Mouse (Mus musculus): ENCODE results near the gene Plcxd2. TPM values are rescaled to one million over a fixed set of nuclear protein-coding genes. Genes with fewer than 3 reads are reported as not detected.

Plcxd2 gene
- polyA plus RNA-seq, 1 experiment: 0.50 TPM

DNA sequence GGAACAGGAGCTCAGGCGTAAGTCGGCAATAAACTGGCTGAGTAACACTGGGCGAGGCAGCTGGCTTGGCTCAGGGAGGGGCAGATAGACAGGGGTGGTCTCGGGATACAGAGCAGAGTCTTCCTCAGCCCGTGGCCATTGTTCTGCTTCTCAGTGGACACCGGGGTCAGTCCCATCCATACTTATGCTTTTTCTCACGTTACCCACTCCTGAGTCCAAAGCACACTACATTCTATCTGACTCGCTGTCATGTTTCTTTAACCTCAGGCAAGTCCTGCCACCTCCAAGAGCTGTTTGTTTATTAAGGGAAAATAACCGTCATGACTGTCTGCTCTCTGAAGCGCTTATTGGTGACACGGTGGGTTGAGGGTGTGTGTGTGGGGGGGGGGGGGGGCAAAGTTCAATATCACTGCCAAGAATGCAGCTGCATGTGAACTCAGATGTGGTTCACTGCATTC is 64.8 kb downstream of the Plcxd2 start:
- H3K79me3 ChIP-seq (ENCODE audit: low read depth): no peaks in the 10 kb centered on the region
- TF ChIP-seq MYOD1 (IDR thresholded peaks at IDR 0.05; ENCODE audit: control insufficient read depth, insufficient read length, low read depth) (peak; percentile 43), MAX (IDR thresholded peaks at IDR 0.05) (no peak)
- no peaks in the 10 kb centered on the region for H3K79me2 ChIP-seq (ENCODE audit: control insufficient read depth, insufficient read depth)
- H3K4me3 ChIP-seq (ENCODE audit: insufficient read depth, poor library complexity, severe bottlenecking): no peak overlapping the region
- H3K36me3 ChIP-seq (ENCODE audit: control insufficient read depth, insufficient read depth): no peaks in the 10 kb centered on the region
- H3K27me3 ChIP-seq (ENCODE audit: control insufficient read depth, insufficient read depth, insufficient read length): no peaks in the 10 kb centered on the region
- H3ac ChIP-seq (ENCODE audit: control insufficient read depth, insufficient read length, low read depth): peak overlapping the region; percentile 63

DNA sequence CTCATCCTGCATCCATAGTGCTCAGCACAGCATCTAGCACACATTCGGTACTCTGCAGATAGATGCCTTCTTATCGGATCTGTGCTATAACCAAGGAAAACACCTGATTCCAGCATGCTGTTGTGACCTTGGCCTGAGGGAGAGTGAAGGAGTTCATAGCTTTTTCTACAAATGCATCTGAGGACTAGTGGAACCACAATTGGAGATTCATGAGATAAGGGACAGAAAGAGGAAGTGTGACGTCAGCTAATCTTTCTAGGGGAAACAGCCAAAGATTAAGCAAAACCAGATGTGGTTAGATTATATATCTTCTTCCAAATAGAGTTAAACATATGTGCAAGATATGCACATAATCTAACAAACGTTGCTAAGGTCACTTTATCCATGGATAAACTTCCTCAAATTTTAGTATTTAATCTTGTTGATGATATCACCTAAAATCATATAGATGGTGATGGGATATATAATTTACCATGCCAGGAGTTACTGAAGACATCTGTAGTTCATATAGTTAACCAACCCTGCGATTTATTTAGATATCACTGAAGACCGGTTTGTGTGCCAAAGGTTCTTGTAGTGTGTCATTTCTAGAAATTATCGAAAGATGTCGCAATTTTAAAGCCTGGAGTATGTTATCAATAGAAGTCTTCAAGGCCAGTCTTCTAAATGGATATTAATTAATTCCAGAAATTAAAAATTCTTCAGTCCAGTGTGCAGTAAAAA is 67.7 kb downstream of the Plcxd2 start:
- H3K36me3 ChIP-seq (ENCODE audit: control insufficient read depth, insufficient read depth): no peaks in the 10 kb centered on the region
- peak; percentile 46 for TF ChIP-seq CEBPB (IDR thresholded peaks at IDR 0.05; ENCODE audit: low read depth)
- no peak for TF ChIP-seq MYOG (IDR thresholded peaks at IDR 0.05; ENCODE audit: control insufficient read depth, extremely low read depth, insufficient read length)
- no peak for TF ChIP-seq USF1 (IDR thresholded peaks at IDR 0.05; ENCODE audit: low read depth)
- TF ChIP-seq FOSL1 (IDR thresholded peaks at IDR 0.05; ENCODE audit: insufficient read depth, low read length, poor library complexity, severe bottlenecking): no peak
- H3K4me3 ChIP-seq (ENCODE audit: insufficient read depth, poor library complexity, severe bottlenecking): no peak overlapping the region
- no peaks in the 10 kb centered on the region for H3K27me3 ChIP-seq (ENCODE audit: control insufficient read depth, insufficient read depth, insufficient read length)
- no peaks in the 10 kb centered on the region for H3K79me2 ChIP-seq (ENCODE audit: control insufficient read depth, insufficient read depth)
- no peak overlapping the region for H3ac ChIP-seq (ENCODE audit: control insufficient read depth, insufficient read length, low read depth)
- no peaks in the 10 kb centered on the region for H3K79me3 ChIP-seq (ENCODE audit: low read depth)

DNA sequence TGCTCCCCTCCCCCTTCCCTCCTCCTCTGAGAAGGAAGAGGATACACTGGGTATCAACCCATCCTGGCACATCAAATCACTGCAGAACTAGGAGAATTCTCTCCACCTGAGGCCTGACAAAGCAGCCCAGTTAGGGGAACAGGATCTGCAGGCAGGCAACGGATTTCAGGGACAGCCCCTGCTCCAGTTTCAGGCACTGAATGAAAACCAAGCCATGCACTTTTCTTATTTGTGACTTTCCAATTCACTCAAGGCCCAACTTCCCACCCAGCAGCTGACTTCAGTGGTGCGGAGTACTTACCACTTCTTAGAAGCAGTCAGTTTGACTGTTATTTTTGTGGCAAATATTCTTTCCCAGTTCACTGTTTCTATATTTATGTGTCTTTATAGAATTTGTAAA is 69.3 kb downstream of the Plcxd2 start:
- Histone ChIP-seq H3K27me3 (ENCODE audit: control insufficient read depth, insufficient read depth, insufficient read length) (no peaks in the 10 kb centered on the region), H3K36me3 (ENCODE audit: control insufficient read depth, insufficient read depth) (no peaks in the 10 kb centered on the region), H3K4me3 (ENCODE audit: insufficient read depth, poor library complexity, severe bottlenecking) (no peak overlapping the region), H3K79me2 (ENCODE audit: control insufficient read depth, insufficient read depth) (no peaks in the 10 kb centered on the region), H3K79me3 (ENCODE audit: low read depth) (no peaks in the 10 kb centered on the region), H3ac (ENCODE audit: control insufficient read depth, insufficient read length, low read depth) (no peak overlapping the region)
- no peak for TF ChIP-seq MAX (IDR thresholded peaks at IDR 0.05)
- TF ChIP-seq CEBPB (IDR thresholded peaks at IDR 0.05; ENCODE audit: low read depth): no peak
- TF ChIP-seq MYOD1 (IDR thresholded peaks at IDR 0.05; ENCODE audit: control insufficient read depth, insufficient read length, low read depth): no peak
- TF ChIP-seq FOSL1 (IDR thresholded peaks at IDR 0.05; ENCODE audit: insufficient read depth, low read length, poor library complexity, severe bottlenecking): no peak

DNA sequence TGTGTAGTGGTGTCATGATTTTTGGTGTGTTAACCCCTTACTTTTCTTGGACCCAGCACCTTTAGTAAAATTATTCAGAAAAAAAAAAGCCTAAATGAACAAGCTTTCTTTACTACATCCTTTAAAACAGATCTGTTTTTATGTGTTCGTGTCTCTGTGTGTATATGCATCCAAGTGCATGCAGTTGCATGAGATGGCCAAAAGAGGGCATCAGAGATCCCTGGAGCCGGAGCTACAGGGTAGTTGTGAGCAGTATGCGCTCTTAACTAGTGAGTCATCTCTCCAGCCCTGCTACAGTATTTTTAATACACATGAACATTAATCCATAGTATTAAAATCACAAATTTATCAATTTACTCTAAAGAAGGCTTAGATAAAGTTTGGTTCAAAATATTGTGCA is 70.6 kb downstream of the Plcxd2 start:
- H3K36me3 ChIP-seq (ENCODE audit: control insufficient read depth, insufficient read depth): no peaks in the 10 kb centered on the region
- H3K4me3 ChIP-seq (ENCODE audit: insufficient read depth, poor library complexity, severe bottlenecking): no peak overlapping the region
- H3K79me2 ChIP-seq (ENCODE audit: control insufficient read depth, insufficient read depth): no peaks in the 10 kb centered on the region
- no peak overlapping the region for H3ac ChIP-seq (ENCODE audit: control insufficient read depth, insufficient read length, low read depth)
- TF ChIP-seq MYOG (IDR thresholded peaks at IDR 0.05; ENCODE audit: control insufficient read depth, extremely low read depth, insufficient read length): no peak
- no peaks in the 10 kb centered on the region for H3K27me3 ChIP-seq (ENCODE audit: control insufficient read depth, insufficient read depth, insufficient read length)
- no peaks in the 10 kb centered on the region for H3K79me3 ChIP-seq (ENCODE audit: low read depth)

DNA sequence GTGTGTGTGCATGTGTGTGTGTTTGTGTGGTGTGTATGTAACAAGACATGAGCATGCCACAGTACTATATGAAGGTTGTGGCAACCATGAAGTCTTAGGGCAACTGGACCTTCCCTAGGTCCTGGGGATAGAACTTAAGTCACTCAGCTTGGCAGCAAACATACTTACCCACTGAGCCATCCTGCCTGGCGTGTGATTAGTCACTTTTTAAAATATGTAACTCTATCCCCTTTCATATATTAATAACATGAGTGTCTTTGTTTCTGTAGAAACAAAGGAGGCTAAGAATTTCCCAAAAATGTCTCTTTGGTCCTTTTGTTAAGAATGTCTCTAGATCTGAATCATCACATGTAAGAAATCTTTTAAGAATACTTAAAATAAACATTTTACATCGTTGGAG is 72.6 kb downstream of the Plcxd2 start:
- Histone ChIP-seq H3K79me2 (ENCODE audit: control insufficient read depth, insufficient read depth) (no peaks in the 10 kb centered on the region), H3ac (ENCODE audit: control insufficient read depth, insufficient read length, low read depth) (no peak overlapping the region), H3K79me3 (ENCODE audit: low read depth) (no peaks in the 10 kb centered on the region), H3K36me3 (ENCODE audit: control insufficient read depth, insufficient read depth) (no peaks in the 10 kb centered on the region), H3K4me3 (ENCODE audit: insufficient read depth, poor library complexity, severe bottlenecking) (no peak overlapping the region), H3K27me3 (ENCODE audit: control insufficient read depth, insufficient read depth, insufficient read length) (no peaks in the 10 kb centered on the region)
- TF ChIP-seq MAX (IDR thresholded peaks at IDR 0.05) (no peak), MYOG (IDR thresholded peaks at IDR 0.05; ENCODE audit: control insufficient read depth, extremely low read depth, insufficient read length) (no peak), CTCF (IDR thresholded peaks at IDR 0.05; ENCODE audit: control insufficient read depth, insufficient read depth, insufficient read length) (no peak), FOSL1 (IDR thresholded peaks at IDR 0.05; ENCODE audit: insufficient read depth, low read length, poor library complexity, severe bottlenecking) (no peak), USF1 (IDR thresholded peaks at IDR 0.05; ENCODE audit: low read depth) (no peak), MYOD1 (IDR thresholded peaks at IDR 0.05; ENCODE audit: control insufficient read depth, insufficient read length, low read depth) (no peak), CEBPB (IDR thresholded peaks at IDR 0.05; ENCODE audit: low read depth) (no peak)

DNA sequence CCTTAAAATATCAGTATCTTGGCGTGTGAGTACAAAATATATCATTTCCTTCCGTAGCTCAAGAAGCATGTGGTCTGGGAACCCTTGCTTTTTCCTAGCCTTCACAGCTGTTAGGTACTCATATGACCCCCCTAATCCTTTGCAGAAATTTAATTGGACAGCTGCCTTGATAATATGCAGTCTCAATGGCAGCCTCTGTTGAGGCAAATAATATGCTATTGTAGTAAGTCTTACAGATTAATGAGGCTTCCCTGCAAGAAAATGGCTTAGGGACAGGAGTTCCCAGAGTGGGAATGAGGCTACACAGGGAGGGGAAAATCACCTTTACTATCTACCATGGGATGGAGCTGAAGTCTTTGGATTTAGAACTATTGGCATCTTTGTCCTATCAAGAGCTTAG is 73.5 kb downstream of the Plcxd2 start:
- Histone ChIP-seq H3K79me3 (ENCODE audit: low read depth) (no peaks in the 10 kb centered on the region), H3K4me3 (ENCODE audit: insufficient read depth, poor library complexity, severe bottlenecking) (no peak overlapping the region), H3K36me3 (ENCODE audit: control insufficient read depth, insufficient read depth) (no peaks in the 10 kb centered on the region), H3ac (ENCODE audit: control insufficient read depth, insufficient read length, low read depth) (no peak overlapping the region), H3K27me3 (ENCODE audit: control insufficient read depth, insufficient read depth, insufficient read length) (no peaks in the 10 kb centered on the region), H3K79me2 (ENCODE audit: control insufficient read depth, insufficient read depth) (no peaks in the 10 kb centered on the region)
- TF ChIP-seq CTCF (IDR thresholded peaks at IDR 0.05; ENCODE audit: control insufficient read depth, insufficient read depth, insufficient read length) (no peak), MYOD1 (IDR thresholded peaks at IDR 0.05; ENCODE audit: control insufficient read depth, insufficient read length, low read depth) (no peak), USF1 (IDR thresholded peaks at IDR 0.05; ENCODE audit: low read depth) (no peak), CEBPB (IDR thresholded peaks at IDR 0.05; ENCODE audit: low read depth) (no peak), MAX (IDR thresholded peaks at IDR 0.05) (no peak), MYOG (IDR thresholded peaks at IDR 0.05; ENCODE audit: control insufficient read depth, extremely low read depth, insufficient read length) (no peak), FOSL1 (IDR thresholded peaks at IDR 0.05; ENCODE audit: insufficient read depth, low read length, poor library complexity, severe bottlenecking) (no peak)
